Mouse (Mus musculus) liver, embryonic 14.5 days (tissue): ENCODE data around the gene Tmem189. TPM values are rescaled to one million over a fixed set of nuclear protein-coding genes. Genes with fewer than 3 reads are reported as not detected.
A peak's percentile ranks its signal among the peaks of the same experiment; 100 is the strongest.
"Not testable (repeated sequence)": the region's sequence is repeated elsewhere in the genome, so short reads cannot be mapped to it uniquely, and the experiment has no call there.

Experiments
- ATAC-seq: fragments of 200-750 bp; cut with Nextera tagmentation; 2 replicates; pipeline ENCODE4 v1.8.0; 2017; ENCODE audit warnings: moderate number of reproducible peaks, mild to moderate bottlenecking, moderate library complexity; ENCODE audit not compliant: insufficient read depth
- DNase-seq, 3 experiments: peaks; one replicate each; pipeline ENCODE4 v3.0.0-alpha.2; 2012 to 2013; ENCODE audit warnings: low read depth in 3 of 3, low spot score in 3 of 3
- H3K27ac ChIP-seq: fragments of 300-500 bp; sonication (generic); 2 replicates; pipeline ENCODE4 v1.5.1; 2014; ENCODE audit warnings: moderate library complexity, mild to moderate bottlenecking, control low read depth, inconsistent platforms
- H3K27me3 ChIP-seq: fragments of 300-500 bp; sonication (generic); 2 replicates; pipeline ENCODE4 v1.6.1; 2014; ENCODE audit warnings: mild to moderate bottlenecking, low read length, moderate library complexity; ENCODE audit not compliant: control insufficient read depth, insufficient read depth
- H3K36me3 ChIP-seq: fragments of 300-500 bp; sonication (generic); replicated peaks from 2 replicates; pipeline ENCODE4 v1.6.1; 2014; ENCODE audit warnings: low read depth; ENCODE audit not compliant: control insufficient read depth, insufficient read depth
- H3K4me1 ChIP-seq, 2 experiments: fragments of 200-500 bp in 1 of 2; fragments of 300-500 bp in 1 of 2; sonication (generic) in 1 of 2; replicated peaks; 2 replicates each; pipeline ENCODE4 v1.6.1; 2012 to 2014; ENCODE audit warnings: antibody characterized with exemption in 1 of 2, inconsistent platforms in 1 of 2, low read length in 1 of 2; ENCODE audit not compliant: control insufficient read depth in 2 of 2, insufficient read depth in 2 of 2
- H3K4me2 ChIP-seq: fragments of 300-500 bp; sonication (generic); 2 replicates; pipeline ENCODE4 v1.6.1; 2014; ENCODE audit warnings: low read depth, mild to moderate bottlenecking, control low read depth, moderate library complexity
- H3K4me3 ChIP-seq, 2 experiments: fragments of 200-500 bp in 1 of 2; fragments of 300-500 bp in 1 of 2; sonication (generic) in 1 of 2; 2 replicates each; pipeline ENCODE4 v1.5.1; 2012 to 2014; ENCODE audit warnings: low read depth in 2 of 2, low read length in 2 of 2, mild to moderate bottlenecking in 2 of 2, control low read depth in 1 of 2, inconsistent platforms in 1 of 2, moderate library complexity in 1 of 2; ENCODE audit not compliant: insufficient read depth in 1 of 2
- H3K9ac ChIP-seq: fragments of 300-500 bp; sonication (generic); replicated peaks from 2 replicates; pipeline ENCODE4 v1.6.1; 2014; ENCODE audit warnings: mild to moderate bottlenecking, control low read depth, moderate library complexity
- H3K9me3 ChIP-seq: fragments of 300-500 bp; sonication (generic); 2 replicates; pipeline ENCODE4 v1.6.1; 2016; ENCODE audit warnings: low read length, mixed read lengths; ENCODE audit not compliant: control insufficient read depth
- CTCF ChIP-seq: IDR thresholded peaks from 2 replicates; pipeline ENCODE4 v1.5.1; 2016; ENCODE audit warnings: antibody characterized with exemption, low read depth, control low read depth
- EP300 ChIP-seq: IDR thresholded peaks from 2 replicates; pipeline ENCODE4 v1.6.1; 2016; ENCODE audit warnings: antibody characterized with exemption, low read depth
- WGBS: fragments of 180-500 bp; shearing (Covaris S2); extraction: QIAGEN DNeasy Blood & Tissue Kit; methylation state at CpG from one replicate; pipeline ENCODE4 v1.1.7; 2014; ENCODE audit not compliant: insufficient replicate concordance; 5-methylcytosine and 5-hydroxymethylcytosine counted together
- polyA plus RNA-seq, 2 experiments: library from polyadenylated mRNA; depleted of rRNA in 1 of 2; stranded (reverse) in 1 of 2; unstranded in 1 of 2; fragments of >200 nt; fragmentation: Nextera tagmentation in 1 of 2; extraction: Ambion mirVana in 1 of 2; gene quantifications; 2 replicates each; pipeline versions ENCODE4 v1.2.1 to v1.2.3; 2012 to 2014

Tmem189 gene
- polyA plus RNA-seq, 2 experiments = 12.4 to 14.6 TPM

DNA sequence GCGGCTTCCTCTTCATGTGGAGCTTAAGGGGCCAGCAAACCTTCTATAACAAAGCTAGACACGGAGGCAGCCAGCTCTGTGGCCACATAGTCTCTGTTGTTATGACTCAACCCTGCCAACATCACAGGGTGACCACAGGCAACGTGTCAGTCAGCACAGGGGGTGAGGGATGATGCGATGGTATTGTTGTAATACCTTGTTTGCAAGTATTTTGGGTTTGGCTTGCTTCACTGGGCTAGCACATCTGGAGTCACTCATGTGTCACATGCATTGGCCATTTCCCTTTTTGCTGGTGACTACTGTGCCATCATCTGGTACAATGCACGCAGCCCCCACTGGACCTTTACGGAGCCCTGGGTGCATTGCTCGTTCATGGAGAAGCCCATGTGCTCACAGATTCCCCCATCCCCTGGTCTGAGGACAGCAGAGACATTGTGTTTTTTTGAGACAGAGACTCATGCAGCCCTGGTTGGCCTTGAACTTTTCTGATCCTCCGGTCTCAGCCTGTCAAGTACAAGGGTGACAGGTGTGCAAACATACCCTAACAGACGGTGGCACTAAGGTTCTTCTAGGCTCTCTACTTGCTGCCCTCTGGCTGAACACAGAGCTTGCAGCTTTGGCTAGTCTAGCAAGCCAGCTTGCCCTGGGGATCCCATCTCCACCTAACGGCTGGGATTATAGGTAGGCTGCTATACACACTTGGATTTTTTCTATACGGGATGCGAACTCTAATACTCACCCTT is 40.2 kb downstream of the Tmem189 start:
- WGBS = 68% methylated on average over 12 of the region's 12 CpGs
- DNase-seq (no peak), ATAC-seq (no peak)
- H3K27me3 ChIP-seq = no peaks in the 10 kb centered on the region
- H3K9ac ChIP-seq = no peak overlapping the region
- H3K4me3 ChIP-seq = no peak overlapping the region
- H3K27ac ChIP-seq = no peak overlapping the region
- H3K4me1 ChIP-seq = no peaks in the 10 kb centered on the region
- H3K36me3 ChIP-seq = no peaks in the 10 kb centered on the region; the same call in 1 of the 2 replicates
- no peak overlapping the region for H3K4me2 ChIP-seq
- H3K9me3 ChIP-seq = no peaks in the 10 kb centered on the region
- TF ChIP-seq CTCF = no peak
- TF ChIP-seq EP300 = no peak

DNA sequence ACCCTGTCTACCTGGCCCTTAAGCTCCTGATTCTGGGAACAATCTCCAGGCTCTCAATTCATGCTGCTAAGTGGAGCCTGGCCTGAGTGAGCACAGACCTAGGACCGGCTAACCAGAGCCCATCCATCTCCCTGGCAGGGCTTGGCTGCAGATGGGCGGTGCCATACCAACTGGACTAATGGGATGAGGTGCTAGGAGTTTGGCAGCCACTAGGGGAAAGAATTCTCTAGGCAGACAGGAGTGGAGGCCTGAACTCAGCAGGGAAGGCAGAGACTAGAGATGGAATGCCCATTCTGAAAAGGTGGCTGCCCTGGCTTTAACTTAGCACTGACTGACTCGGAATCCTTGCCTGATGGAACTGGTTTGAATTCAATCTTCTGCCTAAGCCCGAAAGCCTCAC is 43.2 kb downstream of the Tmem189 start:
- DNase-seq (no peak), ATAC-seq (no peak)
- H3K4me2 ChIP-seq = no peak overlapping the region
- H3K9ac ChIP-seq = no peak overlapping the region
- H3K27me3 ChIP-seq = no peaks in the 10 kb centered on the region
- no peak overlapping the region for H3K27ac ChIP-seq
- peak; percentile 18; the same call in 1 of the 2 replicates for TF ChIP-seq CTCF
- no peak for TF ChIP-seq EP300
- no peaks in the 10 kb centered on the region for H3K4me1 ChIP-seq
- no peaks in the 10 kb centered on the region; the same call in 1 of the 2 replicates for H3K36me3 ChIP-seq
- WGBS = 80% methylated on average over 4 of the region's 4 CpGs
- H3K9me3 ChIP-seq = no peaks in the 10 kb centered on the region
- no peak overlapping the region for H3K4me3 ChIP-seq

DNA sequence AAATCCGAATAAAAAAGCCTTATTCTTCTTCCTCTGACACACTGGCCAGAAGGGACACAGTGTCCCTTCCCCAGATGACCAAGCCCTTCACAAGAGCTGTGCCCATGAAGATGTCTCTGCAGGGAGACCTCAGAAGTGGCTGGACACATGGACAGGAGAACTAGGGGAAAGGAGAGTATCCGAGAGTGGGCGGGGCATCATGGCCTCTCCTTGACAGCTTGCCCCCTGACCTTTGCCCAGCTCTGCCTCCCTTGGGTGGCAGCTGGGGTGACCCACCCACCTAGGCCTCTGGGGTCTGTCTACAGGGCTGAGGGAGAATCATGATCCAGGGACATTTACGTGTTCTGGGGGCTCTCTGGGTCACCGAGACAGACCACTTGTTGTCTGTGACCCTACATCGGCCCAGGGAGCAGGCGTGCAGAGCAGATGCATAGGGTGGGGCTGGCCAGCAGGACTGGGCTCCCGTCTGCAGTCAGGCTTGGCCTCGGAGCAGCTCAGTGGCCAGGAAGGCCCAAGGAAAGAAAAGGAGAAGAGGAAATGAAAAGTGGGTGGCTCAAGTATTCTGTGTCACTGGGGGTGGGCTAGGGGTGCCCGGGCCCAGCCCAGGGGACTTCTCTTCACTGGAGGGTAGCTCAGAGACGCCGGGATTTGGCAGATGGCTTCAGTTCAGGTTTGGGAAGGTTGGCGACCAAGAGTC is 46.1 kb downstream of the Tmem189 start:
- WGBS = 66% methylated on average over 13 of the region's 13 CpGs
- H3K9ac ChIP-seq, H3K4me2 ChIP-seq, H3K4me3 ChIP-seq, ATAC-seq, DNase-seq, H3K27ac ChIP-seq, H3K9me3 ChIP-seq, H3K27me3 ChIP-seq, H3K4me1 ChIP-seq, H3K36me3 ChIP-seq: not testable (repeated sequence)

GRCm38 (mm10) chr2:167642164-167642563 is 47.5 kb downstream of the Tmem189 start:
- WGBS = 91% methylated on average over 6 of the region's 6 CpGs
- no peak overlapping the region for H3K4me3 ChIP-seq
- no peak for TF ChIP-seq EP300
- TF ChIP-seq CTCF = no peak
- H3K9me3 ChIP-seq = no peaks in the 10 kb centered on the region
- no peak overlapping the region for H3K9ac ChIP-seq
- 0 out of 4 replicates have a peak, but pooled peaks cover 0 to 5% of the 10 kb centered on the region in 2 experiments for H3K4me1 ChIP-seq
- DNase-seq (no peak), ATAC-seq (no peak)
- no peaks in the 10 kb centered on the region; the same call in 1 of the 2 replicates for H3K36me3 ChIP-seq
- no peaks in the 10 kb centered on the region for H3K27me3 ChIP-seq
- no peak overlapping the region for H3K27ac ChIP-seq
- no peak overlapping the region for H3K4me2 ChIP-seq

DNA sequence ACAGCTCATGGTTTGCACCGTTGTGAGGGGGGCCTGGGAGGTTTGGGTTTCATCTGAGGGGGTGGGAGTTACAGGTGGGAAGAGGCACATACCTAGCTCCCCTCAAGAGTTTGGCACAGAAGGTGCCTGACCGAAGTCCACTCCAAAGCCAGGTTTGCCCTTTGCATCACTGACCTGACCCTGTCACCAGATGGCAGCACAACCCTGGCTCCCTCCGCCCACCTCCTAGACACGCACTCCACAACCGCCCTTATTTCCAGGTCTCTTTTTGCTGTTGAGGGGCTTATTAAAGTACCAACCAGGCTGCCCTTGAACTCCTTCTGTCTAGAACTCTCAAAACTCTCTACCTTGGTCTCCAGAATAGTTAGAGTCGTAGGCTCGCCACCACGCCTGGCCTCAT is 48.3 kb downstream of the Tmem189 start:
- no peaks in the 10 kb centered on the region for H3K27me3 ChIP-seq
- H3K27ac ChIP-seq = no peak overlapping the region
- ATAC-seq (peak; percentile 40), DNase-seq (no peak)
- no peak overlapping the region for H3K9ac ChIP-seq
- H3K4me1 ChIP-seq = 0 out of 4 replicates have a peak, but pooled peaks cover 0 to 5% of the 10 kb centered on the region in 2 experiments
- WGBS = 32% methylated on average over 8 of the region's 8 CpGs
- no peaks in the 10 kb centered on the region for H3K9me3 ChIP-seq
- TF ChIP-seq EP300 = no peak
- TF ChIP-seq CTCF = peak; percentile 93
- H3K36me3 ChIP-seq = no peaks in the 10 kb centered on the region; the same call in 1 of the 2 replicates
- H3K4me2 ChIP-seq = no peak overlapping the region
- no peak overlapping the region for H3K4me3 ChIP-seq
